Mouse (Mus musculus) layer of hippocampus, adult 6 months (tissue): ENCODE results near the gene Fgl2. TPM values are rescaled to one million over a fixed set of nuclear protein-coding genes. Genes with fewer than 3 reads are reported as not detected.

Experiments
- long read RNA-seq, 2 experiments: library from polyadenylated mRNA; unstranded; transcript quantifications; one replicate each; pipeline ENCODE4 v2.0.0; 2019 to 2020
- polyA plus RNA-seq: library from polyadenylated mRNA; unstranded; fragments of <200 nt; fragmentation: Nextera tagmentation; gene quantifications from 2 replicates; pipeline ENCODE4 v1.2.3, GENCODE M21; 2021

Fgl2 gene
- polyA plus RNA-seq = 0.43 and 0.60 TPM in 2 replicates
- long read RNA-seq, experiment 1, partial matches to known transcripts = 0 of 1 reads
- long read RNA-seq, experiment 1, other reads (novel, unspliced or antisense) = 0 of 1 reads
- long read RNA-seq, experiment 2, transcript Fgl2-201 (2 exons, 3,788 nt) = major isoform, 8 of 9 reads
- long read RNA-seq, experiment 2, partial matches to known transcripts = 0 of 9 reads
- long read RNA-seq, experiment 2, other reads (novel, unspliced or antisense) = 1 of 9 reads

DNA sequence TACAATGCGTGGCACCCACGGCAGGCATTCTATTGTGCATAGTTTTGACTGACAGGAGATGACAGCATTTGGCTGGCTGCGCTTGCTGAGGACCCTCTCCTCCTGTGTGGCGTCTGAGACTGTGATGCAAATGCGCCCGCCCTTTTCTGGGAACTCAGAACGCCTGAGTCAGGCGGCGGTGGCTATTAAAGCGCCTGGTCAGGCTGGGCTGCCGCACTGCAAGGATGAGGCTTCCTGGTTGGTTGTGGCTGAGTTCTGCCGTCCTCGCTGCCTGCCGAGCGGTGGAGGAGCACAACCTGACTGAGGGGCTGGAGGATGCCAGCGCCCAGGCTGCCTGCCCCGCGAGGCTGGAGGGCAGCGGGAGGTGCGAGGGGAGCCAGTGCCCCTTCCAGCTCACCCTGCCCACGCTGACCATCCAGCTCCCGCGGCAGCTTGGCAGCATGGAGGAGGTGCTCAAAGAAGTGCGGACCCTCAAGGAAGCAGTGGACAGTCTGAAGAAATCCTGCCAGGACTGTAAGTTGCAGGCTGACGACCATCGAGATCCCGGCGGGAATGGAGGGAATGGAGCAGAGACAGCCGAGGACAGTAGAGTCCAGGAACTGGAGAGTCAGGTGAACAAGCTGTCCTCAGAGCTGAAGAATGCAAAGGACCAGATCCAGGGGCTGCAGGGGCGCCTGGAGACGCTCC lies at the start of gene Fgl2:
Gene Fgl2, plus strand, starts transcription at position 150 of the 687 bp plus-strand sequence.

GRCm38 (mm10) chr5:21424614-21425602 lies 52.5 kb downstream of the Fgl2 start, which contains the start of the genes Ccdc146 and Fam185a:
Ccdc146 (minus strand) TSS chr5:21424677.
Fam185a (plus strand) TSS chr5:21424958.

Other genes with a start within 250 kb of the Fgl2 start
- 2.5 and 3.8 TPM in 2 replicates for gene Gsap, start 186.4 kb upstream of the Fgl2 start, polyA plus RNA-seq
- 0.67 and 1.2 TPM in 2 replicates for gene Ccdc146, start 52.0 kb downstream of the Fgl2 start, polyA plus RNA-seq
- 8.0 and 8.2 TPM in 2 replicates for gene Fam185a, start 52.3 kb downstream of the Fgl2 start, polyA plus RNA-seq
- 0.34 and 0.44 TPM in 2 replicates for gene Lrrc17, start 170.9 kb downstream of the Fgl2 start, polyA plus RNA-seq